Mouse (Mus musculus) lung, embryonic 15.5 days (tissue): ENCODE measurements around the gene Zfp219. TPM values are rescaled to one million over a fixed set of nuclear protein-coding genes. Genes with fewer than 3 reads are reported as not detected.

ENCODE experiments used
- ATAC-seq: fragments of 200-750 bp; cut with Nextera tagmentation; 2 replicates; pipeline ENCODE4 v1.8.0; 2017; ENCODE audit warnings: moderate number of reproducible peaks, borderline replicate concordance; ENCODE audit not compliant: low FRiP score, low TSS enrichment; ENCODE audit errors: extremely low read depth
- H3K27ac ChIP-seq: fragments of 300-500 bp; sonication (generic); 2 replicates; pipeline ENCODE4 v1.5.1; 2015; ENCODE audit warnings: moderate library complexity, mild to moderate bottlenecking, inconsistent platforms
- H3K27me3 ChIP-seq: fragments of 300-500 bp; sonication (generic); 2 replicates; pipeline ENCODE4 v1.6.1; 2015; ENCODE audit warnings: inconsistent platforms
- H3K36me3 ChIP-seq: fragments of 300-500 bp; sonication (generic); 2 replicates; pipeline ENCODE4 v1.6.1; 2015; ENCODE audit warnings: inconsistent platforms
- H3K4me1 ChIP-seq: fragments of 300-500 bp; sonication (generic); 2 replicates; pipeline ENCODE4 v1.6.1; 2015; ENCODE audit warnings: inconsistent platforms
- H3K4me2 ChIP-seq: fragments of 300-500 bp; sonication (generic); 2 replicates; pipeline ENCODE4 v1.6.1; 2015; ENCODE audit warnings: inconsistent platforms, mild to moderate bottlenecking, moderate library complexity
- H3K4me3 ChIP-seq: fragments of 300-500 bp; sonication (generic); 2 replicates; pipeline ENCODE4 v1.5.1; 2015; ENCODE audit warnings: mild to moderate bottlenecking, inconsistent platforms
- H3K9ac ChIP-seq: fragments of 300-500 bp; sonication (generic); 2 replicates; pipeline ENCODE4 v1.6.1; 2015; ENCODE audit warnings: inconsistent platforms
- H3K9me3 ChIP-seq: fragments of 300-500 bp; sonication (generic); 2 replicates; pipeline ENCODE4 v1.6.1; 2016; ENCODE audit warnings: inconsistent platforms
- WGBS: fragments of 180-500 bp; shearing (Covaris S2); methylation state at CpG from one replicate; pipeline ENCODE4 v1.1.7; 2015; 5-methylcytosine and 5-hydroxymethylcytosine counted together
- polyA plus RNA-seq: library from polyadenylated mRNA; unstranded; fragments of >200 nt; fragmentation: Nextera tagmentation; extraction: Ambion mirVana; gene quantifications from 2 replicates; pipeline ENCODE4 v1.2.1, GENCODE M21; 2015

Zfp219 gene
- polyA plus RNA-seq, 1 experiment from 2014 or later = 26.3 TPM

DNA sequence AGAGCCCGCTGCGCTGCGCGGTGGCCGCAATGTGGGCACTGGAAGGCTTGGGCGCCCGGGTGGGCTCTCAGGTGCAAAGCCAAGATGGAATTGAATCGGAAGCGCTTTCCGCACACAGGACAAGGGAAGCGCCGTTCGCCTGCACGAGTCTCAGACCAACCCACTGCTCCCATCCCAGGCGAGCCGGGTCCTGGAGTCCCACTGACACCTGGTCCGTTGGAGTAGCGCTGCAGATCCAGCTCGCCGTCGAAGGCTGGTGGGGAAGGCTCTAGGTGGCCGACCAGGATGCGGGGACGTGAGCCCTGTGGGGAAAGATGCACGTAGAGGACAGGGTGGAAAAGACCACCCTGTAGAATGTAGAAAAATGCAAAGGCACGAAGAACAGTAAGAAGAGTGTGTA is 11.2 kb downstream of the Zfp219 start:
- Histone ChIP-seq H3K9ac (no peak overlapping the region), H3K36me3 (peaks cover 42% of the 10 kb centered on the region), H3K9me3 (no peaks in the 10 kb centered on the region), H3K4me2 (no peak overlapping the region), H3K4me1 (peaks cover 26% of the 10 kb centered on the region), H3K27me3 (no peaks in the 10 kb centered on the region), H3K27ac (no peak overlapping the region), H3K4me3 (no peak overlapping the region)
- WGBS = 66% methylated on average over 26 of the region's 26 CpGs
- no peak for ATAC-seq

DNA sequence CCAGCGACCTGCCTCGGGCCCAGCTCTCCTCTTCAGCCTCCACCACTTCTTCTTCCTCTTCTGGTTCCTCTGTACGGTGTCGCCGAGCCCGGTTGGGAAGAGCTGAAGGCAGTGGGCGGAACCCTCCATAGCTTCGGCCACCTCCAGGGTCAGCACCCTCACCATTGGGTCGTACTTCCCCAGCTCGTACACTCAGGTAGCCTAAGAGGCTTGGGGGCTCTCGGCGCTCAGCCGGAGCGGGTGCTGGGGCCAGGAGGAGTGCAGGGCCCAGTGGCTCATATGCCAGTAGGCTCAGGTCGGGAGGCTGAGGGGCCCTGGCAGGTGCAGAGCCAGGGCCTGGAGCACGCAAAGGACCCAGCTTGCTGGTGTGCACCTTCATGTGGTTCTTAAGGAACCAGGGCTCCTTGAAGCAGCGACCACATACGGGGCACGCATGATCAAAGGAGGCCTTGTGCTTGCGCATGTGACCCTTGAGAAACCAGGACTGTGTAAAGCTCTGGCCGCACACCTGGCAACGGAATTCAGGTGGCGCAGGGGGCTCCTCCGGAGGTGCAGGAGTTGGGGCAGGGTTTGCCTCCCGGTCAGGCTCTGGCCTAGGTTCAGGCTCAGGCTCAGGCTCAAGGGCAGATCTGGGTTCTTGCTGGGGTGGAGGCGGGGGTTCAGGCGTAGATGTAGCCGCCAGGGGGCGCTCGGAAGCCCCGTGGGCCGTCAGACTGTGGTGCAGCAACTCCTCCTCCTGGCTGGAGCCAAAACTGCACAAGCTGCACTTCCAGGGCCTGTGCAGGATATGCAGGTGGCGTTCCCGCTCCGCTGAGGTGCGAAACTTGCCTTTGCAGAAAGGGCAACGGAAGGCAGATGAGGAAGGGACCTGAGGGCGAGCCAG is 12.0 kb downstream of the Zfp219 start:
- Histone ChIP-seq H3K4me1 (peaks cover 26% of the 10 kb centered on the region), H3K27me3 (no peaks in the 10 kb centered on the region), H3K4me2 (no peak overlapping the region), H3K4me3 (no peak overlapping the region), H3K36me3 (peaks cover 50% of the 10 kb centered on the region), H3K27ac (no peak overlapping the region), H3K9me3 (no peaks in the 10 kb centered on the region), H3K9ac (no peak overlapping the region)
- 50% methylated on average over 38 of the region's 38 CpGs for WGBS
- peak; percentile 77 for ATAC-seq

DNA sequence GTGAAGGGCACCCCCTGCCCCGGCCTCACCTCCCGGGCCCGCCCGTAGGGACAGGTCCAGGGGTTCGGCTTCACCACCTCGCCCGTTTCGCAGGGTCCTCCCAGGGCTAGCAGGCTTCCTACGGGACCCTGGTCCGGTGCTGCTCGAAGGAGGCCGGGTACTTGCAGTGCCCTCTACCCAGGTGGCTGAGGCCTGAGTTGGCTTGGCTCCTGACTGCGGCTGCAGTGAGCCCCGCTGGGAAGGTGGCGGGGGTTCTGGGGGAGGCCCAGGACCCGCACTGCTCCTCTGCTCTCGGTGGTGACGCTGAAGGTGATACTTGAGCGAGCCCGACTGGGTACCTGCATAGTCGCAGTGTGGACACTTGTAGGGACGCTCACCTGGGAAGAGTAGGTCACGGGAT is 13.8 kb downstream of the Zfp219 start:
- no peaks in the 10 kb centered on the region for H3K27me3 ChIP-seq
- peaks cover 65% of the 10 kb centered on the region for H3K36me3 ChIP-seq
- H3K4me1 ChIP-seq = peaks cover 21% of the 10 kb centered on the region

DNA sequence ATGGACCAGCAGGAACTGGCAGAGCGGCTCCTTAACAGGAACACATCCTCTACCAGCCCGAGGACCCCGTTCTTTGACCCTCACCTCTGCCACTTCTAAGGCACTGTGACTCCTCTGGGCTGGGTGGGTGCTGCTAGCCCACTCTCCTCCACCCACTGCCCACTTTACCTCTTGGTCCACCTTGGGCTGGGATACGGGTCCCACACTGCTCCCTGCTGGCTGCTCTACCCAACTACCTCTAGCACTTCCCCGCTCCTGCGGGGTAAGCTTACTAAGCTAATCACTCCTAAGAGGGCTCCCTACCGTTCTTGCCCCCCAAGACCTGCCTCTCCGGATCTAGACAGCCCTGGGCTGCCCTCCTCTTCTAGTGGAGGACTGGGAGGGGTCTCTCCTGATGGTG is 14.3 kb downstream of the Zfp219 start:
- Histone ChIP-seq H3K27me3 (no peaks in the 10 kb centered on the region), H3K9me3 (no peaks in the 10 kb centered on the region), H3K36me3 (peaks cover 67% of the 10 kb centered on the region), H3K9ac (no peak overlapping the region), H3K27ac (no peak overlapping the region), H3K4me3 (no peak overlapping the region), H3K4me2 (no peak overlapping the region), H3K4me1 (peaks cover 21% of the 10 kb centered on the region)
- WGBS = 70% methylated on average over 8 of the region's 8 CpGs
- ATAC-seq = 0 out of 2 replicates have a peak, but pooled peaks have one; percentile 4

More for the DNA sequence above, 13.8 kb downstream of the Zfp219 start:
- H3K27ac ChIP-seq = no peak overlapping the region
- no peak overlapping the region for H3K4me2 ChIP-seq
- no peak overlapping the region for H3K4me3 ChIP-seq
- 90% methylated on average over 23 of the region's 23 CpGs for WGBS
- no peak for ATAC-seq
- no peak overlapping the region for H3K9ac ChIP-seq
- no peaks in the 10 kb centered on the region for H3K9me3 ChIP-seq

DNA sequence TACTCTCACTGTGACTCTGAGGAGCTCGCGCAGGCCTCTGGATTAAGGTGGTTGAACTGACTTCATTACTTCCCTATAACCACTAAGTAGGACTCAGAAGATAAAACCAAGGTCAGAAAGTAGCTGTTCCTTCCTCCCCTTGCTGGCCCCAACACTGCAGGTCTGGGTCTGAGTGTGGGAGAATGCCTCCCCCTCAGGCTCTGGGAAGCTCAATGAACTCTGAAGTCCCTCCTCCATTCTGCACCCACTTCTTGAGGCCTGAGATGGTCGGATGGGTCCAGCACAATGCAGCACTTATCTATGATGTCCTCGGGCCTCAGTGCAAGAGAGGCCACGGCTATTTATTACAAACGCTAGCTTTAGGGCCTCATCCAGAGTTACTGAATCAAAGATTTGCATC is 14.9 kb downstream of the Zfp219 start:
- Histone ChIP-seq H3K9ac (no peak overlapping the region), H3K4me2 (no peak overlapping the region), H3K36me3 (peaks cover 71% of the 10 kb centered on the region), H3K27ac (no peak overlapping the region), H3K9me3 (no peaks in the 10 kb centered on the region), H3K4me1 (peaks cover 16% of the 10 kb centered on the region), H3K27me3 (no peaks in the 10 kb centered on the region), H3K4me3 (no peak overlapping the region)
- ATAC-seq = no peak
- whole genome bisulfite sequencing = 85% methylated on average over 6 of the region's 6 CpGs

DNA sequence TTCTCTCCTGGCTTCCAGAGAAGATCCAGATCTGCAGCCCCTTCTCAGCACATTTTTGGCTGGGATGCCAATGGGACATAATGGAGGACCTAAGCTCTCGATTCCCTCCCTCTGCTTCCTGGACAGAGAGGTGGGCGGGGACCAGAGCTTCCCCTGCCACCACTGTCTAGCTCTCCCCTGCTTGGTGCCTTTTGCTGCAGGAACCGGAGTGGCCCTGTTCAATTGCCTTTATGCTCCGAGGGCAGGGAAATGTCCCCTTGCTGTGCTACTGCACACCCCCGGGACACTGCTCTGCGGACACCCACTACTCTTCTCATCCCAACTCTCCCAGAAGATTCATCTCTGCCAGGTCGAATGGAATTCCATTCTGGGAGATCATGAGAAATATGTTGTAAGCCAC is 15.4 kb downstream of the Zfp219 start:
- H3K9ac ChIP-seq = no peak overlapping the region
- 65% methylated on average over 7 of the region's 7 CpGs for WGBS

DNA sequence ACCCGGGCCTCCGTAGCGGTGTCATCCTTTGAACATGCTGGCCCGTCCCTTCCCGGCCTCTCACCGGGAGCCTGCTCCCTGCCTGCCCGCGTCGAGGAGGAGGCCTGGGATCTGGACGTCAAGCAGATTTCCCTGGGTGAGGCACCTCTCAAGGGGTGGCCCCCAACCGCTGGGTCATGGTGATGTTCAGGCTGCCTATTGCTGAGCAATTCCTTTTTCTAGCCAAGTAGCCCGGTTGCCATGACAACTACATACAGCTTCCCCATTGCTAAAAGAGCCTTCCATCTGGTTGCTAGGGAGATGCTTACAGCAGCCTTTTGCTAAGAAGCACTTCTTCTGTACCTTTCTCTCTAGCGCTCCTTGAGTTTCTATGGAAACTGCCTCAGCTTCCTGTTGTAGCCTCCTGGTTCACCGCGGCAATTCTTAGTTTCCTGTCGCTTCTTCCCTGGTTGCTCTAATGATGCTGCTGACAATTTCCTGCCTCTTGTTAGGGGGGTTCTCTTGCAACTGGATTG is 16.5 kb downstream of the Zfp219 start:
- no peak overlapping the region for H3K27ac ChIP-seq
- H3K27me3 ChIP-seq = no peaks in the 10 kb centered on the region
- no peak overlapping the region for H3K4me2 ChIP-seq
- no peak for ATAC-seq
- peaks cover 1% of the 10 kb centered on the region for H3K4me1 ChIP-seq
- H3K36me3 ChIP-seq = peaks cover 83% of the 10 kb centered on the region
- WGBS = 45% methylated on average over 16 of the region's 16 CpGs
- no peak overlapping the region for H3K9ac ChIP-seq
- H3K4me3 ChIP-seq = no peak overlapping the region
- no peaks in the 10 kb centered on the region for H3K9me3 ChIP-seq

More for the DNA sequence above, 15.4 kb downstream of the Zfp219 start:
- Histone ChIP-seq H3K36me3 (peaks cover 76% of the 10 kb centered on the region), H3K27ac (no peak overlapping the region), H3K4me3 (no peak overlapping the region), H3K4me1 (peaks cover 12% of the 10 kb centered on the region), H3K27me3 (no peaks in the 10 kb centered on the region), H3K9me3 (no peaks in the 10 kb centered on the region), H3K4me2 (no peak overlapping the region)
- ATAC-seq = no peak

DNA sequence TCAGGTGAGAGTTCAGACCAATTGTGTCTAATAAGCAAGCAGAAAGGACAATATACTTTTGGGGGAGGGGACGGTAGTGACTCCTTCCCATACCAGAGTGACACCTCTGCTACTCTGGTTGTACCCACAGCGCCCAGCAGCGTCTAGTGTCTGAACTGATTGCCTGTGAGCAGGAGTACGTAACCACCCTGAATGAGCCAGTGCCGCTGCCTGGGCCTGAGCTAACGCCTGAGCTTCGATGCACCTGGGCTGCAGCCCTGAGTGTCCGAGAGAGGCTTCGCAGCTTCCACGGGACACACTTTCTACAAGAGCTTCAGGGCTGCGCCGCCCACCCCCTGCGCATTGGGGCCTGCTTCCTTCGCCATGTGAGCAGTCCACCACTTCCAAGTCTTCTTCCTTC is 23.1 kb downstream of the Zfp219 start:
- WGBS = 86% methylated on average over 14 of the region's 14 CpGs

DNA sequence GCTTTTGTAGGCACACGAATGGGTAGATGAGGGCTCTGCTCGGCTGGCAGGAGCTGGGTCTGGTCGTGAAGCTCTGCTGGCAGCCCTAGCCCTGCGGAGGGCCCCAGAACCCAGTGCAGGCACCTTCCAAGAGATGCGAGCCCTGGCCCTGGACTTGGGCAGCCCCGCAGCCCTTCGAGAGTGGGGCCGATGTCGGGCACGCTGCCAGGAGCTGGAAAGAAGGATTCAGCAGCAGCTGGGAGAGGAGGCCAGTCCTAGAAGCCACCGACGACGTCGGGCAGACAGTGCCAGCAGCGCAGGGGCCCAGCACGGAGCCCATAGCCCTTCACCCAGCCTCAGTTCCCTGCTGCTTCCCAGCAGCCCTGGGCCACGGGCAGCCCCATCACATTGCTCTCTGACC is 23.7 kb downstream of the Zfp219 start:
- H3K9ac ChIP-seq = no peak overlapping the region
- WGBS = 46% methylated on average over 17 of the region's 17 CpGs
- H3K36me3 ChIP-seq = peaks cover 88% of the 10 kb centered on the region
- H3K9me3 ChIP-seq = no peaks in the 10 kb centered on the region
- H3K4me2 ChIP-seq = no peak overlapping the region
- ATAC-seq = peak; percentile 31
- peaks cover 4% of the 10 kb centered on the region; the same call in 1 of the 2 replicates for H3K4me1 ChIP-seq
- H3K27ac ChIP-seq = no peak overlapping the region
- H3K4me3 ChIP-seq = no peak overlapping the region
- no peaks in the 10 kb centered on the region for H3K27me3 ChIP-seq

More for the DNA sequence above, 23.1 kb downstream of the Zfp219 start:
- peaks cover 4% of the 10 kb centered on the region; the same call in 1 of the 2 replicates for H3K4me1 ChIP-seq
- H3K27ac ChIP-seq = no peak overlapping the region
- peaks cover 88% of the 10 kb centered on the region for H3K36me3 ChIP-seq
- no peaks in the 10 kb centered on the region for H3K27me3 ChIP-seq
- no peak overlapping the region for H3K9ac ChIP-seq
- no peak for ATAC-seq
- no peak overlapping the region for H3K4me2 ChIP-seq
- H3K4me3 ChIP-seq = no peak overlapping the region
- H3K9me3 ChIP-seq = no peaks in the 10 kb centered on the region

DNA sequence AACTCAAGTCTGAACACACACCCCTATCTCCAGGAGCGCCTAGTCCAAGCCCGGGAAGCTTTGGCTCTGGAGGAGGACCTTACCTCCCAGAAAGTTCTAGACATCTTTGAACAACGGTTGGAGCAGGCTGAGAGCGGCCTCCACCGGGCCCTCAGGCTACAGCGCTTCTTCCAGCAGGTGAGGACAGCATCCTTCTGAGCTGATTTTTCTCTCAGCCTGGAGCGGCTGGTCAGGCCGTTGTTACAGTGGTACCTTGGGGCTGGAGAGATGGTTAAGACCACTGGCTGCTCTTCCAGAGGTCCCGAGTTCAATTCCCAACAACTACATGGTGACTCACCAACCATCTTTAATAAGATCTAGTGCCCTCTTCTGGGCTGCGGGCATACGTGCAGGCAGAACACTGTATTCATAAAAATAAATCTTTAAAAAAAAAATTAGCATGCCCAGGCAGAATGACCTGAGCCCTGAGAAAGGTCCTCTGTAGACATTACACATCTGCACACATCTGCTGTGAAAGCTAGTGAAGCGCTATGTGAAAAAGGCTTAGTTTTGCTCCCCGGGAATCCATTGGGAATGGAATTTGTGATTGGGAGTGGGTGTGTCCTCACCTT is 24.2 kb downstream of the Zfp219 start:
- 84% methylated on average over 13 of the region's 13 CpGs for WGBS
- H3K4me2 ChIP-seq = no peak overlapping the region
- no peak overlapping the region for H3K27ac ChIP-seq
- ATAC-seq = no peak
- no peak overlapping the region for H3K4me3 ChIP-seq
- no peak overlapping the region for H3K9ac ChIP-seq
- peaks cover 90% of the 10 kb centered on the region for H3K36me3 ChIP-seq
- H3K4me1 ChIP-seq = peaks cover 4% of the 10 kb centered on the region; the same call in 1 of the 2 replicates
- no peaks in the 10 kb centered on the region for H3K9me3 ChIP-seq
- no peaks in the 10 kb centered on the region for H3K27me3 ChIP-seq

DNA sequence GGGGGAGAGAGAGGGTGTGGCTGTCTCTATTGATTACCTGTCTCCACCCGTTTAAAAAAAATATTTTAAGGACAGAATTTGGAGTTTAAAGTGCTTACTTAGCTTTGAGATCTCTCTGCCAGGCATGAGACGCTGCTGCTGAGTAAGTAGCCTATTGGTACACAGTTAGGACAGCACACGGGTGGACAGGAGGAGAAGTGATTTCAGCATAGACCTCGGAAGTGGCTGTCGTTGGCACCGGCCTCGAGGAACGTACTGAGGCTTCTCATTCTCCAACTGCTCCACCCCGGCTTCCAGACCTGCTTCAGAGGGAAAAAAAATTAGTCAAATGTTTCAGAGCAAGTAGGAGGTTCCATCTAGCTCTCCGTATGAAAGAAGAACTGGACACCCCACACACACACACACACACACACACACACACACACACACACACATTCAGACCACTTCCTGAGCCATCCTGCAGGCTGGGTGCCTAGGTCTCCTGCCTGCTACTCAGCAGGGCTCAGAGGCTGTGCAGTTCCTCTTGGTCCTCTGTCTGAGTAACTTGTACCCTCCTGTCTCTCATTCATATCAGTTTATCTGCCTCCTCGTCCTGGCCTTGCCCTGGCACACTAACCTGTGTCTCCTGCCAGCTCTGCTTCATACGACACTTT is 25.2 kb downstream of the Zfp219 start:
- peaks cover 93% of the 10 kb centered on the region for H3K36me3 ChIP-seq
- 67% methylated on average over 12 of the region's 12 CpGs for WGBS
- no peak overlapping the region for H3K4me2 ChIP-seq
- no peak for ATAC-seq
- H3K9ac ChIP-seq = no peak overlapping the region
- no peak overlapping the region for H3K27ac ChIP-seq
- no peaks in the 10 kb centered on the region for H3K27me3 ChIP-seq
- H3K4me1 ChIP-seq = peaks cover 4% of the 10 kb centered on the region; the same call in 1 of the 2 replicates
- H3K4me3 ChIP-seq = no peak overlapping the region
- no peaks in the 10 kb centered on the region for H3K9me3 ChIP-seq
